Mouse (Mus musculus): ENCODE measurements around the gene Map2k1. TPM values are rescaled to one million over a fixed set of nuclear protein-coding genes. Genes with fewer than 3 reads are reported as not detected.

Gene Map2k1
- polyA plus RNA-seq, 1 experiment, result 25.3 TPM

DNA sequence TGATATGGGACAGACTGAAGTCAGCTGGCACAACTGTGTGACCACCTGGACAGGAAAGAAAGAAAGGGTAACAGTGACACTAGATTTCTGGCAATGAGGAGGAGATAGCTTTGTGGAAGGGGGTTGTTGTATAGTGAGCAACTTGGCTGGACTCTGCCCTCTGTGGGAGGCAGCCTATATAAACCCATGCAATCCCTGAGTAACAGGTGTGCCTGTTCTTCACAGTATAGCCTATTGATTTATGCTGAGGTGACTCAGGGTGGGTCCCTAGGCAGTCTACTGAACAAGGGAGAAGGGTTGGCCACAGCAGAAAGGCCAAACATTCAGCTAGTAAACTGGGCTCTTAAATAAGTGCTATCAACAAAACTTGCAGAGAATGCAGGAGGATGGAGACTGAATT lies 27.6 kb downstream of the Map2k1 start:
- no peak for TF ChIP-seq GATA1 (IDR thresholded peaks at IDR 0.05; ENCODE audit: low read length)

GRCm38 (mm10) chr9:64222098-64222497 lies 31.3 kb downstream of the Map2k1 start:
- no peak for TF ChIP-seq GATA1 (IDR thresholded peaks at IDR 0.05; ENCODE audit: low read length)

DNA sequence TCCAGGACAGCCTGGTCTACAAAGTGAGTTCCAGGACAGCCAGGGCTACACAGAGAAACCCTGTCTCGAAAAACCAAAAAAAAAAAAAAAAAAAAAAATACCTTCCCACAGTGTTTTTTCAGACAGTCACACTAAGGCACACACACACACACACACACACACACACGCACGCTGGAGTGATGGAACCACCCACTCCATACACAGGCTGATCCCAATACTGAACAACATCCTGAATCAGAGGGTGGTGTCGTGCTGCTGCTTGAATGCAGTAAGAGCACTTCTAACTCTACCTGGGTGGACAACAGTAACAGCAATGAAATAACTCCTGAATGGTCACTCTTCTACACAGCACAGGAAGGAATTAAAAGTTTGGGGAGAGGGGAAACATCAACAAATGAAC lies 32.0 kb downstream of the Map2k1 start:
- TF ChIP-seq GATA1 (IDR thresholded peaks at IDR 0.05; ENCODE audit: low read length), result no peak

DNA sequence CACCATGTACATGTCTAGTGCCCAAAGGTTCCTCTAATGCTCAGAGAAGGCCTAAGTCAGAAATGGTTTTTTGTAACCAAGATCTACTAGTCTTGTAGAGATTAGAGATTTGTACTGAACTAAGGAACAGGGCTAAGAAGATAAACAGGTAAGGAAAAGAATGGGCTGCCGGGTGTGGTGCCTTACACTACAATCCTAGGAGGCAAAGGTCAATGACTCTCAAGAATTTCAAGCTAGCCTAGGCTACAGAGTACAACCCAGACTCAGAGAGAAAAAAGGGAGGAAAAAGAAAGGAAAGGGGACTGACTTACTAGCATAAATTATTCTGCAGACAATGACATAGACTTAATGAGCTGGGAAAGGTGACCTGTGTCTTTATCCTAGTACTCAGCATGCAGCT lies 32.8 kb downstream of the Map2k1 start:
- no peak for TF ChIP-seq GATA1 (IDR thresholded peaks at IDR 0.05; ENCODE audit: low read length)

DNA sequence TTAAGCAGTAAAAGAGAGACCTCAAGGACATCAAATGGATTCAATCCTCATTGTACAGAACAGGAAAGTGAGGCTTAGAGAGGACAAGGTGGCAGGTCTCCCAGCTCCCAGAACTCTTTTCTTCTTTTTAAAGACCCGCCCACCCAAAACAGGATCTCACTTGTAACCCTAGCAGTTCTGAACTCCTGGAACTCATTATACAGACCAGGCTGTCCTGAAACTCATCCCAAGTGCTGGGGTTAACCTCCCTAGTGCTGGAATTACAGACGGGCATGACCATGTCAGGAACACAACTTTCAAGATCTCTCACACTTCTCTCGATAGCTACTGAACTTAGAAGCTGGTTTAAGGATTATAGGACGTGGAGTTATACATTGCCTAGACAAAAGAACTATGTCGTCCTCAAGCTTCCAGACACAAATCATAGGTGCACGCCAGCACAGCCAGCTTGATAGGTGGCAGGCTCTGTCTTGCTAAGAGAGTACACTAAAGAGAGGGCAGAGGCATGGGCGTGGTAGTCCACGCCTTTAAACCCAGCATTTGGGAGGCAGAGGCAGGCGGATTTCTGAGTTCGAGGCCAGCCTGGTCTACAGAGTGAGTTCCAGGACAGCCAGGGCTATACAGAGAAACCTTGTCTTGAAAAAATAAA lies 33.5 kb downstream of the Map2k1 start:
- no peak for TF ChIP-seq GATA1 (IDR thresholded peaks at IDR 0.05; ENCODE audit: low read length)

DNA sequence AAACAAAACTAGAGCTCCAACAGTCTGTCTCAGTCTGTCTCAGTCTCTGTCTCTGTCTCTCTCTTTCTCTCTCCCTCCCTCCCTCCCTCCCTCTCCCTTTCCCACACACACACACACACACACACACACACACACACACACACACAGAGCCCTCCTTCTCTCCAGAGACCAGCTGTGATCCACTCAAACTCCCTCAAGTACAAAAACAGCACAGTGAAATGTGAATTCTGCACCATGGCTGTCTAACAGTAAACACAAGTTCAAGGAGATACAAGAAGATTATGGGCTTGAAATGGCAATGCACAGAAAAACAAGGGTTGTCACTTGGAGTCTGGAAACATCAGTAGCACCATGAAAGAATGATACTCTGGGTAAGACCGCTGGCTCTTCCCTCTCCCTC lies 34.1 kb downstream of the Map2k1 start:
- no peak for TF ChIP-seq GATA1 (IDR thresholded peaks at IDR 0.05; ENCODE audit: low read length)

DNA sequence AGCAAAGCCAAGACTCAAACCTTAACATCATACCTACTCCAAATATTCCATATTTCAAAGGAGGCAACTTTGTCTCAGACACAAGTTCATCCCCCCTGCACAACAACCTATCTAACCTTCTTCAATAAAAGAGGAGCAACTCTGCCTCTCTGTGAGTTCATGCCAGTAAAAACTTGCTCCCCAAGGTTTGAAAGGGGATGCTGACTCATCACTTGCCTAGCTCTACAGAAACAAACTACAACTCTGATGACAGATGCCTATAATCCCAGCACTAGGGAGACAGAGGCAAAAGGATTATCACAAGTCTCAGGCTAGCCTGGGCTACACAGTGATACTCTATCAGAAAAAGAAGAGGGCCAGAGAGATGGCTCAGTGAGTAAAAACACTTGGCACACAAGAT lies 35.5 kb downstream of the Map2k1 start:
- no peak for TF ChIP-seq GATA1 (IDR thresholded peaks at IDR 0.05; ENCODE audit: low read length)

DNA sequence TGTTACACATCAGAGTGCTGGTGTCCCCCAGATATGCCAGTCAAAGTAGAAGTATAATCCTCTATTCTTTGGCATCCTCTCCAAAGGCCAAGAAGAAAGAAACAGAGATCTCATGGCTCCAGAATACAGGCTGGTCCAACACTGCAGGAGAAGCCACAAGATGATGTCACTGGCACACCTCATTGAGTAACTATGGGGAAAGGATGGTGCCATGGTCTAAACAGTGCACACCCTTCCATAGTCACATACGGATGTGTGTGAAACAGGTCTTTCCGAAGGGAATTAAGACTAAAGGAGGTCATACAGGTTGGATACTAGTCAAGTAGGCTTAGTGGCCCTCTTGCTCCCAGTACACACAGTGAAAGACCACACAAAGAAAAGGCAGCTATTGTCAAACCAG lies 36.8 kb downstream of the Map2k1 start:
- no peak for TF ChIP-seq GATA1 (IDR thresholded peaks at IDR 0.05; ENCODE audit: low read length)

DNA sequence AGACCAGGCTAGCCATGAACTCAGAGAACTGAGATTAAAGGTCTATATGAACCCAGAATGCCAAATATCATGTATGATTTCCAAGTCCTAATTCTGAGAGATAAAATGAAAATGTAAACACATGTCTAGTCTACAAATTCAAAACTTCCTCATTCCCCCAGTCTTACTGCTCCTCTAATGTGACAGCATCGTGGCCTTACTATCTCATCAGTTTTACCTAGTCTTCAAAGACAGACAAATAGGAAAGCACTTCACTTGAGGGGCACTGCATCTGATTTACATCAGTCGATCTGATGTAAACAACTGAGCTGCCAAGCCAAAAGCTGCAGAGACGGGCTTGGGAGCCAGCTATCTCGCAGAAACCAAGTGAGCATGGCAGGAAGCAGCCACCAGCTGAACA lies 37.3 kb downstream of the Map2k1 start:
- no peak for TF ChIP-seq GATA1 (IDR thresholded peaks at IDR 0.05; ENCODE audit: low read length)

- TF ChIP-seq GATA1 (IDR thresholded peaks at IDR 0.05; ENCODE audit: low read length), result no peak
Observed at GRCm38 (mm10) chr9:64214452-64214851, 39.0 kb downstream of the Map2k1 start.

DNA sequence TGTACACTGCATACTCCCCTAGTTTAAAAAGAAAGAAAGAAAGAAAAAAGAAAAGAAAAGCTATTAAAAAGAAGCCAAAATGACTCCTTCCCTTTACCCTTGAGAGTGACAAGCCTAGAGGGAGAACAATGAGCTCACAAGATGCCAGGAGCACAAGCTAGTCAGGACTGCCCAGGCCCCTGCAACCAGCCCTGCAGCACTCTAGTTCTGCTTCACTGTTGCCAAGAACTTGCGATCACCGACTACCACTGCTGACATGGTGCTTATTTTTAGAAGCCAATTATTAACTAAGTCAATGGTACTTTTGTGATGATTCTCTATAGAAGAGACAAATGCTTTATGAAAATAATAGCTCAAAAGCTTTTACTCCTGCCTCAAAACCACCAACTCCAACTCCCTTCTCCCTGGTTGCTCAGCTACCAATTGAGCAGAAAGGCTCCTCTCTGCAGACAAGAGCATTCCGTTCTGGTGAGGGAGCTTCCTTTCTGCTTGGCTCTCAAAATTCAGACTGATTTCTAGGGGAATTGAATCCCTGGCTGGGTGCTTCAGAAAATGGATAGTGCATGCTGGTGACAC lies 45.8 kb downstream of the Map2k1 start:
- no peak for TF ChIP-seq GATA1 (IDR thresholded peaks at IDR 0.05; ENCODE audit: low read length)

DNA sequence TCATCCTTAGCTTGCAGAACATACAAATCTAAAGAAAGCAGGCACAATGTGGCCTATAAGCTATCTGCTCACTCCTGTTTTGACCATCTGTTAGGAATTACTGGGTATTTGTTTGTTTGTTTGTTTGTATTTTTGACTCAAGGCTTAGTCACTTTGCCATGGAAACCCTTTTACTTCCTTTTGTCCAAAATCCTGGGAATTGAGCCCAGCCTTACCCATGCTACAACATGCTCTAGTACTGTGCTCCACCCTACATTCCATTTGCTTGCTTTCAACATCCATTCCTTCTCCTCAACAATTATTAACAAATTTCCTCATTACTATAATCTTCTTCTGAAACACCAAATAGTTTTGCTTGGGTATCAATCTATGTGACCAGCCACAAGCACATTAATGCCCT lies 50.6 kb downstream of the Map2k1 start:
- no peak for TF ChIP-seq GATA1 (IDR thresholded peaks at IDR 0.05; ENCODE audit: low read length)

- TF ChIP-seq GATA1 (IDR thresholded peaks at IDR 0.05; ENCODE audit: low read length), result no peak
Observed at GRCm38 (mm10) chr9:64202331-64202730, 51.1 kb downstream of the Map2k1 start.

- no peak for TF ChIP-seq GATA1 (IDR thresholded peaks at IDR 0.05; ENCODE audit: low read length)
Observed at GRCm38 (mm10) chr9:64199897-64200296, 53.5 kb downstream of the Map2k1 start.

DNA sequence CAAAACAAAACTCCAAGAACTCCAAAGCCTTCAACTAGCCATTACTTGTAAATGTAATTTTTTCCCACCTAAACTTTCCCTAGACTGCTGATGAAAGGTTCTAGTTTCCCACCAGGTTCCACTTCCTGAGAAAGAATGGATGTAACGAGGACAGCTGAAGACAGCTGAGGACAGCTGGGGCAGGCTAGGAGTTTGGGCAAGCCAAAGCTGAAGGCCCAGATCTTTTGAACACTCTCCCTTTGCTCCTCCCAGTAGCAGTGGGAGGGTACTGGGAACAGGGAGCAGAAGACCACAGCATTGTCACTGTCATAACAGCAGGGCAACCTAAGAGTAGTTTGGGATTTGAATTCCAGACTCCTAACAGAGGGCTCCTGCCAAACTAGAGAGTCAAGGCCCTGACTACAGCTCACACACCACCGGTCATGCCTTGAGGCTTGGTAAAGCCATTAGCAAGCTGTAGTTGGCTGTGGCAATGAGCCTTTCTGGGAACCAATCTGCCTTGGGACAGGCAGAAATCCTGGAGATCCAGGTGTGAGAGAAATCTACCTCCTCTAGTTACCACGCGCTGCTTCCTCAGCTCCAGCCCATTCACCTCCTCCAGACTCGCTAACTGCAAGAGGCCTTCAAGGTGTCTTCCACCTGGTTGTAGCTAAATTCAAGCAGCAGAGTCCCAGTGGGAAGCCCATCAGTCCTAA lies 55.2 kb downstream of the Map2k1 start:
- no peak for TF ChIP-seq GATA1 (IDR thresholded peaks at IDR 0.05; ENCODE audit: low read length)

GRCm38 (mm10) chr9:64197524-64197923 lies 55.9 kb downstream of the Map2k1 start:
- no peak for TF ChIP-seq GATA1 (IDR thresholded peaks at IDR 0.05; ENCODE audit: low read length)

DNA sequence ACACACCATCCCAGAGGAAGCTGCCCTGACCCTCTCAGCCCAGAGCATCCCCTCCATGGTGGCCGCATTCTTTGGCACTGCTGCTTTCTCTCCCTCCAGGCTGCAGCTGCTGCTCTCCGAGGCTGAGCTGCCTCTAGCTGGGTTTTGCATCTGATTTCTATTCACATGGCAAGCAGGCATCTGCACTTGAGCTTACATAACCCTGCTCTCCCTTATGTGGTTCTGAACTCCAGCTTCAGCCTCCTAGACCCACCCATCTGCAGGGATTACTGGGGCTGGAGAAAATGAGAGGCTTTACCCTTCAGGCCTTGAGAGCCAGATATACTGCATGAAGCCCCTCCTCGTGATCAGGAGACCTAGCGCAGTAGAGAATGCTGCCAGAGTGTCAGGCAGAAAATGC lies 57.9 kb downstream of the Map2k1 start:
- TF ChIP-seq GATA1 (IDR thresholded peaks at IDR 0.05; ENCODE audit: low read length), result no peak

Data from G1E-ER4 (cell line).